Mouse (Mus musculus): ENCODE data around the gene Wdhd1. TPM values are rescaled to one million over a fixed set of nuclear protein-coding genes. Genes with fewer than 3 reads are reported as not detected.

Wdhd1 gene
- polyA plus RNA-seq, 1 experiment from 2014 or later = 22.9 TPM

DNA sequence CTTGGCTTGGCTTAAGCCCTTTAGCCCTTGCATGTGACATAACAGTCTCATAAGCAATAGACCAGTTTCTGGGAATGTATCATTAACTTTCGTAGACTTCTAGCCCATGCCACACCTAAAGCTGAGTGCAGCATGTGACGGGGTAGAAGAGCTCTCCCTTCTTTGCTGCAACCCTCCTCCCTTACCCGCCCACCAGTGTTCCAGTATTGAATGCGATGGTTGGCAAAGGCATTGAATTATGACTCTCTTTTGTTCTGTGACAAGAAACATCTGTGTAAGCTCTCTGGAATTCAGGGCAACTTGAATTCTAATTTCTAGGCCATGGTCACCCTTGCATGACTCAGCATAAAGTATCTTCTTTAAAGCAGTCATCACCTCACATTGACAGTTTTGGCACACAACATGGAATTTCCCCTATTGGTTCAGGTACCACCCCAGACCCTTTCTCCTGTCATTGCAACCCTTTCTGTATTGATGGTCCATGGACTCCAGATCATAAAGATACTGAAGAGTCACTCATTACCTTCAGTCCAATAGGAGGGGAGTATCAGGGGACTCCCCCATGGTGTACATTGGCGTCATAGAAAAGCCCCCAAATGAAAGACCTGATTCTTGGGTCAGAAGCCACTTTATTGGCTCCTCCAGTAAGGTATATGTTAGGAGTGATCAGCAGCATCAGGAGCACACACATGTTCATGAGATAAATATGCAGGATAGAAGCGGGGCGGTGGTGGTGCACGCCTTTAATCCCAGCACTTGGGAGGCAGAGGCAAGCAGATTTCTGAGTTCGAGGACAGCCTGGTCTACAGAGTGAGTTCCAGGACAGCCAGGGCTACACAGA, 57.7 kb downstream of the Wdhd1 start:
- no peak overlapping the region for H3K9ac ChIP-seq
- no peaks in the 10 kb centered on the region for H3K4me1 ChIP-seq (replicated peaks)
- no peaks in the 10 kb centered on the region for H3K27me3 ChIP-seq (replicated peaks)
- no peak overlapping the region for H3K4me2 ChIP-seq
- no peak overlapping the region for H3K4me3 ChIP-seq
- H3K36me3 ChIP-seq = no peaks in the 10 kb centered on the region
- H3K9me3 ChIP-seq (replicated peaks) = no peaks in the 10 kb centered on the region
- ATAC-seq (ENCODE audit: insufficient number of reproducible peaks, low FRiP score) = no peak
- no peak overlapping the region for H3K27ac ChIP-seq (ENCODE audit: poor library complexity, severe bottlenecking)
- 85% methylated on average over 9 of the region's 9 CpGs for WGBS

- Histone ChIP-seq H3K27me3 (replicated peaks) (no peaks in the 10 kb centered on the region), H3K4me1 (replicated peaks) (no peaks in the 10 kb centered on the region), H3K36me3 (no peaks in the 10 kb centered on the region), H3K27ac (ENCODE audit: poor library complexity, severe bottlenecking) (no peak overlapping the region), H3K4me2 (no peak overlapping the region), H3K4me3 (no peak overlapping the region), H3K9me3 (replicated peaks) (no peaks in the 10 kb centered on the region), H3K9ac (no peak overlapping the region)
- ATAC-seq (ENCODE audit: insufficient number of reproducible peaks, low FRiP score) = no peak
- WGBS = 77% methylated on average over 2 of the region's 2 CpGs
Observed at GRCm38 (mm10) chr14:47216541-47216940, 60.1 kb downstream of the Wdhd1 start.

DNA sequence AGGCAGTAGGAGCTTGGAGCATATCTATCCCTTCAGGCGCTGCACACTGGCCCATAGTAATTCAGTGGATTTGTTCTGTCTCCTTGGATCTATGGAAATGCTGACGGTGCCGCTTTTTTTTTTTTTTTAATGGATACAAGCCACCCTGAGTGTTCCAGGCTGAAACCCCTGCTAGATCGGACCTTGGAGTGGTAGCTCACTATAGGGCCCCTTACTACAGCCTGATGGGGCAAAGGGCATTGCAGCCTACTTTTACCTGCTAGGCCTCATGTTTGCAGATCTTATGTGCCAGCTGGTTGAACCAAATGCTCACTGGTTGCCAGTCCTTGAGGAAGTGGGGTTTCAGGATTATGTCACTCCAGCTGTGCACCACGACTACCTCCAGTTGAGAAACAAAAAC, 62.3 kb downstream of the Wdhd1 start:
- Histone ChIP-seq H3K4me1 (replicated peaks) (no peaks in the 10 kb centered on the region), H3K27ac (ENCODE audit: poor library complexity, severe bottlenecking) (no peak overlapping the region), H3K36me3 (no peaks in the 10 kb centered on the region), H3K4me3 (no peak overlapping the region), H3K4me2 (no peak overlapping the region), H3K9me3 (replicated peaks) (no peaks in the 10 kb centered on the region), H3K9ac (no peak overlapping the region), H3K27me3 (replicated peaks) (no peaks in the 10 kb centered on the region)
- no peak for ATAC-seq (ENCODE audit: insufficient number of reproducible peaks, low FRiP score)
- 74% methylated on average over 5 of the region's 5 CpGs for WGBS

DNA sequence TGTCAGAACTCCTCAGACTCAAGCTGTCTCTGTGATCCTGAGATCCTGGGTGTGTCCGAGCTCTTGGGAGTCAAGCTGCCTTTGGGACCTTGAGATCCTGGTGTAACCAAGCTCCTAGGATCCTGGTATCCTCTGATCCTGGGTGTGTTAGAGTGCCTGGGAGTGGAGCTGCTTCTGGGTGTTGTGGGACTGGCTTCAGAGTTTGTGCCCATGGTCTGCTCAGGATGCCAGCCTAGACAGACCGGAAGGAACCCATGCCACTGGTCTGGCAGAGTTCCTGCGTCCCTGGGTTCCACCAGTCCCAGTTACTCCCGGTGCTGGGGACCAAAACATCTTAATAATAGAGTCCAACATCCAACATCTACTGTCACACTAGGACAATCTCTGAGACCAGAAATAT, 63.4 kb downstream of the Wdhd1 start:
- H3K4me3 ChIP-seq = no peak overlapping the region
- no peak overlapping the region for H3K27ac ChIP-seq (ENCODE audit: poor library complexity, severe bottlenecking)
- no peak overlapping the region for H3K4me2 ChIP-seq
- no peaks in the 10 kb centered on the region for H3K36me3 ChIP-seq
- 89% methylated on average over 4 of the region's 4 CpGs for WGBS
- H3K27me3 ChIP-seq (replicated peaks) = no peaks in the 10 kb centered on the region
- no peaks in the 10 kb centered on the region for H3K4me1 ChIP-seq (replicated peaks)
- H3K9me3 ChIP-seq (replicated peaks) = no peaks in the 10 kb centered on the region
- no peak for ATAC-seq (ENCODE audit: insufficient number of reproducible peaks, low FRiP score)
- H3K9ac ChIP-seq = no peak overlapping the region

DNA sequence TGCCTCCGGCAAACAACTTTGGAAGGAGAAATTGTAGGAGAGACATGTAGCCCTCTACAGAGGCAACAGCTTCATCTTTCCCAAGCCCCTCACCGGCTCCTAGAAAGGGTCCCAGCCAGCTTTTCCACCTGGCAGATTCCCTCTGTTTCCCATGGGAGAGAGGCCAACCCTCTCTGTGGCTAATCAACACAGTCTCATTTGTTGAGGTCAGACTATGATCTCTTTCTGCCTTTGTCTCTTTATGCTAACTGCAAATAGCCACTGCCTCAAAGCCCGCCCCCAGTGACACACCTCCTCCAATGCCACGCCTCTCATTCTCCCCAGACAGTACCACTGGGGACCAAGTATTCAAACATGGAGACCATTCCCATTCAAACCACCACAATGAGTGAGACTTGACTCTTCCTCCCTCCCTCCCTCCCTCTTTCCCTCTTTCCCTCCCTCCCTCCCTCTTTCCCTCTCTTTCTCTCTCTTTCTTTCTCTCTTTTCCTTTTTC, 66.9 kb downstream of the Wdhd1 start:
- Histone ChIP-seq H3K27me3 (replicated peaks) (no peaks in the 10 kb centered on the region), H3K9me3 (replicated peaks) (no peaks in the 10 kb centered on the region), H3K27ac (ENCODE audit: poor library complexity, severe bottlenecking) (no peak overlapping the region), H3K9ac (no peak overlapping the region), H3K36me3 (no peaks in the 10 kb centered on the region), H3K4me1 (replicated peaks) (no peaks in the 10 kb centered on the region), H3K4me2 (no peak overlapping the region), H3K4me3 (no peak overlapping the region)
- WGBS = 84% methylated on average over 4 of the region's 4 CpGs
- no peak for ATAC-seq (ENCODE audit: insufficient number of reproducible peaks, low FRiP score)

GRCm38 (mm10) chr14:47208564-47209493, 67.8 kb downstream of the Wdhd1 start:
- no peaks in the 10 kb centered on the region for H3K36me3 ChIP-seq
- 85% methylated on average over 12 of the region's 12 CpGs for WGBS
- no peaks in the 10 kb centered on the region for H3K27me3 ChIP-seq (replicated peaks)
- no peak for ATAC-seq (ENCODE audit: insufficient number of reproducible peaks, low FRiP score)
- H3K4me2 ChIP-seq = no peak overlapping the region
- no peaks in the 10 kb centered on the region for H3K9me3 ChIP-seq (replicated peaks)
- H3K27ac ChIP-seq (ENCODE audit: poor library complexity, severe bottlenecking) = no peak overlapping the region
- no peaks in the 10 kb centered on the region for H3K4me1 ChIP-seq (replicated peaks)
- H3K4me3 ChIP-seq = no peak overlapping the region
- no peak overlapping the region for H3K9ac ChIP-seq

DNA sequence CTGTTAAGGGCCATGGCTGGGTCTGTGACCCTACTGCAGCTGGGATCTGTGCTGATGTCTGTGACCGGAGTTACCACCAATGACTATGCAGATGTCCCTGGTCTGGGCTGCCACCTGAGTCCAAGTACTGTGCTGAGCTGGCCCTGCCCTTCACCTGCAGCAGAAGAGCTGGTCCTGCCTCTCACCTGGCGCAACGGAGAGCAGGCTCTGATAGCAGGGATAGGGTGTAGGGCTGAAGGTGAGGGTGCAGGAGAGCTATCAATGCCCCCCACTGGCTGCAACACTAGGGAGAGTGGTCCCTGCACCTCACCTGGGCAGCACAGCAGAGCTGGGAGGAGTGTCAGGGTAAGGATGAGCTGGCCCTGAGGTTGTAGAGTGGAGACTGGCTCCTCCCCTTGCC, 70.1 kb downstream of the Wdhd1 start:
- H3K36me3 ChIP-seq = no peaks in the 10 kb centered on the region
- WGBS = 88% methylated on average over 3 of the region's 3 CpGs
- H3K27me3 ChIP-seq (replicated peaks) = no peaks in the 10 kb centered on the region
- ATAC-seq (ENCODE audit: insufficient number of reproducible peaks, low FRiP score) = no peak
- H3K4me2 ChIP-seq = no peak overlapping the region
- H3K9me3 ChIP-seq (replicated peaks) = no peaks in the 10 kb centered on the region
- H3K9ac ChIP-seq = no peak overlapping the region
- H3K27ac ChIP-seq (ENCODE audit: poor library complexity, severe bottlenecking) = no peak overlapping the region
- H3K4me1 ChIP-seq (replicated peaks) = no peaks in the 10 kb centered on the region
- no peak overlapping the region for H3K4me3 ChIP-seq

GRCm38 (mm10) chr14:47205270-47205972, 71.2 kb downstream of the Wdhd1 start:
- Histone ChIP-seq H3K27me3 (replicated peaks) (no peaks in the 10 kb centered on the region), H3K36me3 (no peaks in the 10 kb centered on the region), H3K9me3 (replicated peaks) (no peaks in the 10 kb centered on the region), H3K4me3 (no peak overlapping the region), H3K9ac (no peak overlapping the region), H3K4me2 (no peak overlapping the region), H3K4me1 (replicated peaks) (no peaks in the 10 kb centered on the region), H3K27ac (ENCODE audit: poor library complexity, severe bottlenecking) (no peak overlapping the region)
- ATAC-seq (ENCODE audit: insufficient number of reproducible peaks, low FRiP score) = no peak
- 86% methylated on average over 5 of the region's 5 CpGs for WGBS

DNA sequence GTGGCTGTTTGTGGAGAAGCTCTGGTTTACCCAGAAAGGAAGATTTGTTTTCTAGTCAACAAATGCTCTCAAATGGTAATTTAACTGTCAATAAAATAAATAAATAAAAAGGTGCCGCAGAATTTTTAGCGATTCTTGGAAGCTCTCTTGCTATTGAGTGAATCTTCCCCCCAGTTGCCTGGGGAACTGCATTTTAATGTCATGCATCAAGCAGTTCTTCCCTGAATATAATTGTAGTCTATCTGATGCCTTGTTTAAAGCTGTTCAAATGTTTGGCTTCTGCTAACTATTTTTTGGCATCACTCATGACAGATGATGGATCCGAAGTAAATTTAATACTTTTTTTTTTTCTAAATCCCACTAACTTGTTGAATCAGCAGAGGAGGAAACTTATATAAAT, 79.3 kb downstream of the Wdhd1 start:
- H3K4me3 ChIP-seq = no peak overlapping the region
- H3K4me1 ChIP-seq (replicated peaks) = no peaks in the 10 kb centered on the region
- no peaks in the 10 kb centered on the region for H3K27me3 ChIP-seq (replicated peaks)
- no peak overlapping the region for H3K27ac ChIP-seq (ENCODE audit: poor library complexity, severe bottlenecking)
- no peaks in the 10 kb centered on the region for H3K9me3 ChIP-seq (replicated peaks)
- WGBS = 91% methylated on average over 3 of the region's 3 CpGs
- no peak for ATAC-seq (ENCODE audit: insufficient number of reproducible peaks, low FRiP score)
- no peak overlapping the region for H3K9ac ChIP-seq
- no peaks in the 10 kb centered on the region for H3K36me3 ChIP-seq
- H3K4me2 ChIP-seq = no peak overlapping the region

DNA sequence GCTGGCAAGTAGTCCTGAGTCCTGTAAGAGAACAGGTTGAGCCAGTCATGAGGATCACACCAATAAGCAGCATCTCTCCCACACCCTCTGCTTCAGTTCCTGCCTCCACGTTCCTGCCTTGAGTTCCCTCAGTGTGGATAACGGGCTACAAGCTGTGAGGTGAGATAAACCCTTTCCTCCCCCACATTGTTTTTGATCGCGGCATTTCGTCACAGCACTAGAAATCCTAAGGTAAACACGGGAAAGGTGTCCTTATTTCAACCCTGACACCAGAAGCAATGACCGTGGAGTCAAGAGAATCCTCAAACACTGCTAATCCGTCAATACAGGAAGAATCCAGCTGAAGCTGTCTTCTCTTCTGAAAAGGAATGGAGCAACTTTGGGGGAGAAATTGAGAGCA, 79.9 kb downstream of the Wdhd1 start:
- Histone ChIP-seq H3K4me2 (no peak overlapping the region), H3K4me1 (replicated peaks) (no peaks in the 10 kb centered on the region), H3K4me3 (no peak overlapping the region), H3K27me3 (replicated peaks) (no peaks in the 10 kb centered on the region), H3K36me3 (no peaks in the 10 kb centered on the region), H3K9me3 (replicated peaks) (no peaks in the 10 kb centered on the region), H3K27ac (ENCODE audit: poor library complexity, severe bottlenecking) (no peak overlapping the region), H3K9ac (no peak overlapping the region)
- 66% methylated on average over 8 of the region's 8 CpGs for WGBS
- no peak for ATAC-seq (ENCODE audit: insufficient number of reproducible peaks, low FRiP score)

DNA sequence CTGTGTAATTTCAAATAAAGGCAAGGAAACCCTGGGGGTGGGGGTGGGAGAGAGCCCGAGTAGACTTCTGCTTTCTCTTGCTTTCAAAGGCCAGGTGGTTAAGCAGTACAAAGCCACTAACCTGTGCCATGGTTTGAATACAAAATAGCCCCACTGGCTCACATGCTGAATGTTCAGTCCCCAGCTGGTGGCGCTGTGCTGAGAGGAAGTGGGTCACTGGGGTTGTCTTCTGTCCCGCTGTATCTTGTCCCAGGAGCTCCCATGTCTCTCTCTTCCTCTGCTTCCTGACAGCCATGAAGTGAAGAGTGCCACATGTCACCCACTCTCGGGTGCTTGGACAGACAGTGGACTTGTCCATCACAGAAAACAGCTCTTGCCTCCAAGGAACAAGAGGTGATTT, 82.6 kb downstream of the Wdhd1 start:
- no peaks in the 10 kb centered on the region for H3K27me3 ChIP-seq (replicated peaks)
- no peaks in the 10 kb centered on the region for H3K9me3 ChIP-seq (replicated peaks)
- no peak for ATAC-seq (ENCODE audit: insufficient number of reproducible peaks, low FRiP score)
- no peak overlapping the region for H3K9ac ChIP-seq
- H3K4me2 ChIP-seq = no peak overlapping the region
- H3K4me1 ChIP-seq (replicated peaks) = no peaks in the 10 kb centered on the region
- H3K4me3 ChIP-seq = no peak overlapping the region
- WGBS = 39% methylated on average over 4 of the region's 4 CpGs
- H3K36me3 ChIP-seq = no peaks in the 10 kb centered on the region
- H3K27ac ChIP-seq (ENCODE audit: poor library complexity, severe bottlenecking) = no peak overlapping the region
